Mouse (Mus musculus): ENCODE data around the gene Tshb.

DNA sequence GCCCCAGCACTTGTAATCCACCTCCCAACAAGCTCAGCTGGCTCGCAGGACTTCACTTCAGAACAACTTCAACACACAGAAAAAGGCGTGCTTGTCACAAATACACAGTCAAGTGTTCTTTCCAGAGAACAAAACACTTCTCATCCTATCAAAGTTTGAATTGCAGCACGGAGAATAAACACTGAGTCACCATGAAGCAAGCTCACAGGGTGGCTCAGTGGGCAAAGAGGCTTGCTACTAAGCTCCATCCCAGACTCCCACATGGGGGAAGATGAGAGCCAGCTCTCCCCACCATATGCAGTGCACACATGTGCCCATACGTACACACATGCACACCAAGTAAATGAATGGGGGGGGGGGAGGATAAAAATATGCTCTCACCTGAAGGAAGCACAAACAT is 39.3 kb downstream of the Tshb start:
- TF ChIP-seq CTCF (IDR thresholded peaks at IDR 0.05; ENCODE audit: low read depth, low read length) (no peak), POLR2A (IDR thresholded peaks at IDR 0.05; ENCODE audit: borderline replicate concordance, low read depth, low read length) (no peak)
